Mouse (Mus musculus): Measurements from ENCODE around the gene Arhgef28. TPM values are rescaled to one million over a fixed set of nuclear protein-coding genes. Genes with fewer than 3 reads are reported as not detected.

The Arhgef28 gene
- polyA plus RNA-seq, 1 experiment from 2014 or later = 8.6 TPM

Other genes with a start within 250 kb of the Arhgef28 start
- 45.3 and 46.3 TPM in 2 replicates for gene Utp15, start 56.6 kb upstream of the Arhgef28 start, polyA plus RNA-seq (2014; fragmentation: Nextera tagmentation; extraction: Ambion mirVana)
- gene Ankra2, start 56.6 kb upstream of the Arhgef28 start, polyA plus RNA-seq (2014; fragmentation: Nextera tagmentation; extraction: Ambion mirVana) = 26.0 and 29.7 TPM in 2 replicates
- gene Gm21976, start 73.4 kb upstream of the Arhgef28 start, polyA plus RNA-seq (2014; fragmentation: Nextera tagmentation; extraction: Ambion mirVana) = not detected in 2 replicates
- 952 and 1,036 TPM in 2 replicates for gene Btf3, start 110.6 kb upstream of the Arhgef28 start, polyA plus RNA-seq (2014; fragmentation: Nextera tagmentation; extraction: Ambion mirVana)
- 7.7 and 8.2 TPM in 2 replicates for gene Foxd1, start 147.8 kb upstream of the Arhgef28 start, polyA plus RNA-seq (2014; fragmentation: Nextera tagmentation; extraction: Ambion mirVana)

Measured in embryonic facial prominence, embryonic 11.5 days (tissue).